Mouse (Mus musculus) heart, postnatal 0 days (tissue): ENCODE measurements around the gene Nbeal2. TPM values are rescaled to one million over a fixed set of nuclear protein-coding genes. Genes with fewer than 3 reads are reported as not detected.

ENCODE experiments used
- ATAC-seq: fragments of 200-750 bp; cut with Nextera tagmentation; 2 replicates; pipeline ENCODE4 v1.8.0; 2017; ENCODE audit warnings: low read depth, moderate number of reproducible peaks, moderate library complexity; ENCODE audit not compliant: insufficient read depth
- DNase-seq: peaks from one replicate; pipeline ENCODE4 v3.0.0-alpha.2; 2016; ENCODE audit warnings: low spot score
- H3K27ac ChIP-seq: fragments of 300-500 bp; sonication (generic); 2 replicates; pipeline ENCODE4 v1.5.1; 2014; ENCODE audit warnings: low read depth, mild to moderate bottlenecking
- H3K27me3 ChIP-seq: fragments of 300-500 bp; sonication (generic); 2 replicates; pipeline ENCODE4 v1.6.1; 2014; ENCODE audit warnings: low read length, mixed read lengths; ENCODE audit not compliant: control insufficient read depth, insufficient read depth
- H3K36me3 ChIP-seq: fragments of 300-500 bp; sonication (generic); replicated peaks from 2 replicates; pipeline ENCODE4 v1.6.1; 2014; ENCODE audit warnings: low read length, mixed read lengths; ENCODE audit not compliant: control insufficient read depth, insufficient read depth
- H3K4me1 ChIP-seq: fragments of 300-500 bp; sonication (generic); 2 replicates; pipeline ENCODE4 v1.6.1; 2014; ENCODE audit warnings: antibody characterized with exemption; ENCODE audit not compliant: control insufficient read depth, insufficient read depth
- H3K4me2 ChIP-seq: fragments of 300-500 bp; sonication (generic); 2 replicates; pipeline ENCODE4 v1.6.1; 2014; ENCODE audit warnings: low read depth, mild to moderate bottlenecking, low read length, moderate library complexity
- H3K4me3 ChIP-seq: fragments of 300-500 bp; sonication (generic); 2 replicates; pipeline ENCODE4 v1.5.1; 2014; ENCODE audit warnings: low read depth, low read length
- H3K9ac ChIP-seq: fragments of 300-500 bp; sonication (generic); replicated peaks from 2 replicates; pipeline ENCODE4 v1.6.1; 2014; ENCODE audit warnings: low read depth, low read length, mixed read lengths
- H3K9me3 ChIP-seq: fragments of 300-500 bp; sonication (generic); replicated peaks from 2 replicates; pipeline ENCODE4 v1.6.1; 2016; ENCODE audit warnings: low read length; ENCODE audit not compliant: control insufficient read depth
- CTCF ChIP-seq: IDR thresholded peaks from 2 replicates; pipeline ENCODE4 v1.5.1; 2016; ENCODE audit warnings: antibody characterized with exemption, control low read depth, low read depth
- EP300 ChIP-seq: IDR thresholded peaks from 2 replicates; pipeline ENCODE4 v1.6.1; 2016; ENCODE audit warnings: antibody characterized with exemption, low read depth
- WGBS: fragments of 180-500 bp; shearing (Covaris S2); extraction: QIAGEN DNeasy Blood & Tissue Kit; methylation state at CpG from one replicate; pipeline ENCODE4 v1.1.7; 2014; 5-methylcytosine and 5-hydroxymethylcytosine counted together
- polyA plus RNA-seq: library from polyadenylated mRNA; unstranded; fragments of >200 nt; fragmentation: Nextera tagmentation; extraction: Ambion mirVana; gene quantifications from 2 replicates; pipeline ENCODE4 v1.2.1, GENCODE M21; 2015
- total RNA-seq: library from RNA; depleted of rRNA; stranded (reverse); fragments of >200 nt; gene quantifications from 2 replicates; pipeline ENCODE4 v1.2.3, GENCODE M21; 2014; ENCODE audit warnings: low replicate concordance

Nbeal2 gene
- total and polyA plus RNA-seq, 2 experiments from 2014 or later: 1.6 to 12.9 TPM

- H3K4me1 ChIP-seq: 0 out of 2 replicates have a peak, but pooled peaks cover 4% of the 10 kb centered on the region
- H3K27me3 ChIP-seq: no peaks in the 10 kb centered on the region
- WGBS: 42% methylated on average over 8 of the region's 8 CpGs
- H3K4me2 ChIP-seq: peak overlapping the region; percentile 92
- H3K9me3 ChIP-seq: no peaks in the 10 kb centered on the region
- H3K4me3 ChIP-seq: peak overlapping the region; percentile 60
- DNase-seq (no peak), ATAC-seq (no peak)
- H3K36me3 ChIP-seq: peaks cover 36% of the 10 kb centered on the region; the same call in 1 of the 2 replicates
- TF ChIP-seq EP300 (no peak), CTCF (no peak)
- H3K9ac ChIP-seq: peak overlapping the region; percentile 53
- H3K27ac ChIP-seq: peak overlapping the region; percentile 84; the same call in 1 of the 2 replicates
Observed at GRCm38 (mm10) chr9:110623416-110624195, 30.4 kb downstream of the Nbeal2 start.

- no peak for TF ChIP-seq EP300
- TF ChIP-seq CTCF: no peak
- H3K4me3 ChIP-seq: no peak overlapping the region
- DNase-seq (no peak), ATAC-seq (no peak)
- no peak overlapping the region for H3K27ac ChIP-seq
- no peaks in the 10 kb centered on the region for H3K27me3 ChIP-seq
- H3K4me1 ChIP-seq: 0 out of 2 replicates have a peak, but pooled peaks cover 4% of the 10 kb centered on the region
- 82% methylated on average over 12 of the region's 12 CpGs for WGBS
- no peaks in the 10 kb centered on the region for H3K9me3 ChIP-seq
- H3K9ac ChIP-seq: no peak overlapping the region
- H3K4me2 ChIP-seq: no peak overlapping the region
- H3K36me3 ChIP-seq: peaks cover 38% of the 10 kb centered on the region
Observed at GRCm38 (mm10) chr9:110622621-110623219, 31.2 kb downstream of the Nbeal2 start.

GRCm38 (mm10) chr9:110620685-110621084, 33.3 kb downstream of the Nbeal2 start:
- no peaks in the 10 kb centered on the region for H3K27me3 ChIP-seq
- H3K4me2 ChIP-seq: no peak overlapping the region
- WGBS: 92% methylated on average over 7 of the region's 7 CpGs
- DNase-seq (no peak), ATAC-seq (no peak)
- no peaks in the 10 kb centered on the region for H3K9me3 ChIP-seq
- no peak overlapping the region for H3K4me3 ChIP-seq
- H3K9ac ChIP-seq: no peak overlapping the region
- no peak for TF ChIP-seq CTCF
- no peak for TF ChIP-seq EP300
- 0 out of 2 replicates have a peak, but pooled peaks cover 4% of the 10 kb centered on the region for H3K4me1 ChIP-seq
- no peak overlapping the region for H3K27ac ChIP-seq
- H3K36me3 ChIP-seq: peaks cover 33% of the 10 kb centered on the region

GRCm38 (mm10) chr9:110620180-110620579, 33.8 kb downstream of the Nbeal2 start:
- no peak overlapping the region for H3K27ac ChIP-seq
- WGBS: 80% methylated on average over 7 of the region's 7 CpGs
- no peaks in the 10 kb centered on the region for H3K27me3 ChIP-seq
- ATAC-seq (no peak), DNase-seq (no peak)
- H3K4me3 ChIP-seq: no peak overlapping the region
- TF ChIP-seq CTCF: peak; percentile 26
- no peak for TF ChIP-seq EP300
- H3K9ac ChIP-seq: no peak overlapping the region
- 0 out of 2 replicates have a peak, but pooled peaks cover 3% of the 10 kb centered on the region for H3K4me1 ChIP-seq
- no peaks in the 10 kb centered on the region for H3K9me3 ChIP-seq
- H3K4me2 ChIP-seq: no peak overlapping the region
- peaks cover 38% of the 10 kb centered on the region for H3K36me3 ChIP-seq

DNA sequence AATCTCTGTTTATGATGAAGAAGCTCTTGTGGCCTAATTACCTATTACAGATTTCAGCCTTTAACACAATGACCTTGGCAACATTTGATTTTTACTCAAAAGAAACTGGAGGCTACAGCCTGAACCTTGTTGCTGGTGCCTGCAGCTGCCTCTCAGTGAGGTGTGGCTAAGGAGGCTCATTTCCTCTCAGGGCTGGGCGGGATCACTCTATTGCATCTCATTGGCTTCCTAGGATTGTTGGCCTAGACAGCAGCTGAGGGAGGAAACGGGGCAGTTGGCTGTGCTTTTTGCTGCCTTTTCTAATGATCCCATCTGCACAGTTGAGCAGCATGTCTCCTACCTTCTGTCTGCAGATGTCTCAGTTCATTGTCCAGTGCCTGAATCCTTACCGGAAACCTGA, 36.9 kb downstream of the Nbeal2 start:
- 68% methylated on average over 3 of the region's 3 CpGs for WGBS
- H3K9ac ChIP-seq: no peak overlapping the region
- H3K4me2 ChIP-seq: no peak overlapping the region
- no peaks in the 10 kb centered on the region for H3K27me3 ChIP-seq
- H3K4me3 ChIP-seq: no peak overlapping the region
- no peaks in the 10 kb centered on the region for H3K9me3 ChIP-seq
- TF ChIP-seq CTCF: no peak
- no peak for TF ChIP-seq EP300
- H3K36me3 ChIP-seq: peaks cover 64% of the 10 kb centered on the region
- 0 out of 2 replicates have a peak, but pooled peaks have one; percentile 44 for ATAC-seq
- DNase-seq: peak; percentile 17
- H3K27ac ChIP-seq: no peak overlapping the region
- no peaks in the 10 kb centered on the region for H3K4me1 ChIP-seq
